Mouse (Mus musculus): Measurements from ENCODE around the gene Cdk2ap2.

DNA sequence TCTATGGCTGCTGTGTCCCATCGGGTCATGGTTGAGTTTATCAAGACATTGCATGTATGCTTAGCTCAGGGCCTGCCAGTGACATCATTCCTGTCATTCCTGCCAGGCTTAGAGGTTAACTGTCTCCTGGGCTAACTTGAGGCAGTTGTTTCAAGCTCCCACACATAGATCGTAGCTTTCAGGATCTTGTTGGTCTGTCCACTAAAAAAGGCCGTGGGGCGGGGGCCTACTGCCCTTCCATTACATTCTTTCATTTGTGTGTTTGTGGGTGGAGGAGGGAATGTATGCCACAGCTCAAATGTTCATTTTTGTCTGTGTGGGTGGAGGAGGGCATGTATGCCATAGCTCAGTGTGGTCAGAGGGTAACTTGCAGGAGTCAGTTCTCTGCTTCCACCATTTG lies 33.1 kb downstream of the Cdk2ap2 start:
- TF ChIP-seq TAL1 (IDR thresholded peaks at IDR 0.05; ENCODE audit: low read length): no peak
- TF ChIP-seq GATA1 (IDR thresholded peaks at IDR 0.05; ENCODE audit: low read length): no peak
